Mouse (Mus musculus) brain, embryonic 14.5 days (tissue): ENCODE measurements at regions not wholly inside any gene's neighbourhood (a gene's known extent, or its start where the extent isn't known, plus 50 kb on each side); places are given as distances from the start of the nearest gene placed in this dataset.

ENCODE experiments used
- DNase-seq: peaks from one replicate; pipeline ENCODE4 v3.0.0-alpha.2; 2011; ENCODE audit warnings: low read depth
- CTCF ChIP-seq: fragments of 200-500 bp; IDR thresholded peaks from 2 replicates; pipeline ENCODE4 v1.5.1; 2012; ENCODE audit warnings: inconsistent platforms, mild to moderate bottlenecking, moderate library complexity, borderline replicate concordance; ENCODE audit not compliant: insufficient read depth, insufficient read length; ENCODE audit errors: extremely low read depth
- POLR2A ChIP-seq: fragments of 200-500 bp; IDR thresholded peaks from 2 replicates; pipeline ENCODE4 v1.6.1; 2012; ENCODE audit warnings: mild to moderate bottlenecking, inconsistent platforms, borderline replicate concordance; ENCODE audit not compliant: poor library complexity, insufficient read depth, insufficient read length, severe bottlenecking; ENCODE audit errors: extremely low read depth

GRCm38 (mm10) chr1:190323671-190324070 is 153.2 kb upstream of the Prox1 start:
- no peak for TF ChIP-seq POLR2A
- peak; percentile 38 for DNase-seq

GRCm38 (mm10) chr1:190316175-190316574 is 145.7 kb upstream of the Prox1 start:
- DNase-seq, result no peak
- TF ChIP-seq POLR2A (no peak), CTCF (no peak)

- TF ChIP-seq CTCF (no peak), POLR2A (no peak)
- DNase-seq, result no peak
Observed at GRCm38 (mm10) chr1:190309831-190310230, 139.3 kb upstream of the Prox1 start.

GRCm38 (mm10) chr1:190307751-190308150 is 137.2 kb upstream of the Prox1 start:
- DNase-seq, result no peak
- TF ChIP-seq CTCF (no peak), POLR2A (no peak)

GRCm38 (mm10) chr1:190297666-190298327 is 127.3 kb upstream of the Prox1 start:
- TF ChIP-seq CTCF (no peak), POLR2A (no peak)
- peak; percentile 95 for DNase-seq

GRCm38 (mm10) chr1:190290061-190290460 is 119.5 kb upstream of the Prox1 start:
- TF ChIP-seq POLR2A (no peak), CTCF (no peak)
- no peak for DNase-seq

GRCm38 (mm10) chr1:190286481-190287145 is 116.1 kb upstream of the Prox1 start:
- no peak for DNase-seq
- TF ChIP-seq POLR2A (no peak), CTCF (no peak)

GRCm38 (mm10) chr1:190285636-190286035 is 115.1 kb upstream of the Prox1 start:
- TF ChIP-seq POLR2A, result no peak
- no peak for TF ChIP-seq CTCF
- DNase-seq, result no peak

- no peak for TF ChIP-seq CTCF
- no peak for TF ChIP-seq POLR2A
- DNase-seq, result no peak
Observed at GRCm38 (mm10) chr1:190285049-190285448, 114.5 kb upstream of the Prox1 start.

- DNase-seq, result no peak
- no peak for TF ChIP-seq CTCF
- TF ChIP-seq POLR2A, result no peak
Observed at GRCm38 (mm10) chr1:190284138-190284537, 113.6 kb upstream of the Prox1 start.

- no peak for TF ChIP-seq CTCF
- TF ChIP-seq POLR2A, result no peak
- DNase-seq, result peak; percentile 37
Observed at GRCm38 (mm10) chr1:190280081-190280858, 109.8 kb upstream of the Prox1 start.
